10 mouse cellular contexts compared by ENCODE assay signal in the genomic region with DNA sequence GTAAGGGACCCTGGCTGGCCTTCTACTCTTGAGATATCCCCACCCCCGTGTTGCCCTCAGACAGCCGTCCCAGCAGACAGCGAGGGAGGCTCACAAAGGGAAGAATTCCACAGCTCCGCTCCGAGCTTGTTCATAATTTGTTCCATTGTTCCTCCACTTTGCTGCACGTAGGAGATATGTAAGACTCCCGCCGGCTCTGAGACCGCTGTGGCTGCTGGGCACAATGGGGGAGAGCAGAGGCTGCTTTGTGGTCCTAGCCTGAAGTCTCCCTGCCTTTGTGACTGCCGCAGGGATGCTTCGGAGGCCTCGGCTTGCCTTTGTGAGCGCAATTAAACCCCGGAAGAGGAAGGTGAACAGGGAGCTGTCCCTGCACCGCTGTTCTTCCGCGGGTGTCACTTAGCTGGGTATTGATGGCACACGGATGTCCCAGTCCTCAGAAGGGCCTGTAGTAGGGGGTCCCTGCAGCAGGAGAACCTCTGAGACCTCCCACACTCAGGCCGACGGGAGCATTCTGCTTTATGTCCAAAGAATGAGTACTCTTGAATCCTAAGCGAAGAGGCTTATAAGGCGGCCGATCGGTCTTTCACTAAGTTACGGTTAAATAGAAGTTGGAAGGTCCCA.
A peak's percentile ranks its signal among the peaks of the same experiment; 100 is the strongest.
DNase-seq lines count a peak whose midpoint lies in the region; ATAC-seq and TF ChIP-seq lines count a peak whose summit lies in the region.
"Had no signal": no experiment of that assay in that cellular context is flagged by ENCODE, and none has a peak within 500 bp of the region (broad histone marks: within the 10 kb centered on the region; RNA-seq: fewer than 3 reads in every experiment).

No protein-coding gene starts in this region.

- no peak for DNase-seq in heart, postnatal 36 days
- peak; percentile 66 for DNase-seq in embryo, embryonic 9.5 days (ENCODE audit: extremely low spot score)
- DNase-seq in neural tube, embryonic 11.5 days (ENCODE audit: low spot score), result peak; percentile 63
- no peak for DNase-seq in lung, adult 2 months
- DNase-seq in adrenal gland, adult 8-10 months, result no peak
- DNase-seq in natural killer cell, adult 2 months (ENCODE audit: low spot score in 2 of 2), result no peak
- DNase-seq: gastrocnemius, postnatal 14 days had no signal

- no peak for TF ChIP-seq CTCF in lung, adult 2 months (IDR thresholded peaks at IDR 0.05; ENCODE audit: insufficient read depth, low read length)

- no peak for TF ChIP-seq POLR2A in lung, adult 2 months (IDR thresholded peaks at IDR 0.05; ENCODE audit: borderline replicate concordance, extremely low read depth, low read depth, low read length)

- WGBS in heart, embryonic 14.5 days, result 25% methylated on average over 25 of the region's 25 CpGs
- 16% methylated on average over 25 of the region's 25 CpGs for WGBS in hindbrain, embryonic 16.5 days
- 17% methylated on average over 25 of the region's 25 CpGs for WGBS in neural tube, embryonic 11.5 days
- WGBS in lung, adult 2 months, result 29% methylated on average over 25 of the region's 25 CpGs

- peak overlapping the region; percentile 16 to 22; a peak in 2 of 4 replicates for H3K4me3 ChIP-seq in heart, embryonic 14.5 days (ENCODE audit: control insufficient read depth in 1 of 2, insufficient read depth in 1 of 2, low read depth in 1 of 2, low read length in 2 of 2)
- H3K4me3 ChIP-seq in hindbrain, embryonic 16.5 days (ENCODE audit: low read length), result peak overlapping the region; percentile 14
- H3K4me3 ChIP-seq in neural tube, embryonic 11.5 days (ENCODE audit: low read depth, low read length), result no peak overlapping the region
- no peak overlapping the region for H3K4me3 ChIP-seq in lung, adult 2 months (replicated peaks; ENCODE audit: extremely low read depth, low read depth, low read length)
- H3K4me3 ChIP-seq: liver, embryonic 15.5 days had no signal

- H3K9me3 ChIP-seq in heart, embryonic 14.5 days (ENCODE audit: control insufficient read depth, low read length), result no peaks in the 10 kb centered on the region
- no peaks in the 10 kb centered on the region for H3K9me3 ChIP-seq in hindbrain, embryonic 16.5 days (ENCODE audit: control insufficient read depth, low read length)
- no peaks in the 10 kb centered on the region for H3K9me3 ChIP-seq in neural tube, embryonic 11.5 days (ENCODE audit: control insufficient read depth, low read length)
- H3K9me3 ChIP-seq: liver, embryonic 15.5 days had no signal

- H3K4me1 ChIP-seq in heart, embryonic 14.5 days (ENCODE audit: control insufficient read depth in 2 of 2, insufficient read depth in 2 of 2, low read length in 2 of 2), result peaks cover 0 to 4% of the 10 kb centered on the region in 2 experiments; a peak in 2 of 4 replicates
- H3K4me1 ChIP-seq in hindbrain, embryonic 16.5 days (ENCODE audit: control insufficient read depth, insufficient read depth, low read depth, low read length), result 0 out of 2 replicates have a peak, but pooled peaks cover 5% of the 10 kb centered on the region
- peaks cover 7% of the 10 kb centered on the region; the same call in 1 of the 2 replicates for H3K4me1 ChIP-seq in neural tube, embryonic 11.5 days (ENCODE audit: control insufficient read depth, insufficient read depth, low read length)
- no peaks in the 10 kb centered on the region for H3K4me1 ChIP-seq in lung, adult 2 months (ENCODE audit: control insufficient read depth, insufficient read depth, low read length)
- H3K4me1 ChIP-seq: liver, embryonic 15.5 days had no signal

- ATAC-seq in heart, embryonic 14.5 days (ENCODE audit: insufficient number of reproducible peaks, insufficient read depth, low FRiP score, low read depth), result no peak
- ATAC-seq in hindbrain, embryonic 16.5 days, result no peak
- ATAC-seq in neural tube, embryonic 11.5 days (ENCODE audit: insufficient read depth, low FRiP score, low TSS enrichment), result no peak

- peaks cover 19% of the 10 kb centered on the region for H3K27me3 ChIP-seq in heart, embryonic 14.5 days (ENCODE audit: control insufficient read depth, insufficient read depth, low read length)
- H3K27me3 ChIP-seq in hindbrain, embryonic 16.5 days (replicated peaks; ENCODE audit: control insufficient read depth, insufficient read depth, low read length), result peaks cover 2% of the 10 kb centered on the region
- H3K27me3 ChIP-seq in neural tube, embryonic 11.5 days (ENCODE audit: control insufficient read depth, insufficient read depth, low read length), result 0 out of 2 replicates have a peak, but pooled peaks cover 8% of the 10 kb centered on the region

- H3K4me2 ChIP-seq in heart, embryonic 14.5 days (ENCODE audit: low read length), result peak overlapping the region; percentile 61
- peak overlapping the region; percentile 49 for H3K4me2 ChIP-seq in hindbrain, embryonic 16.5 days (ENCODE audit: low read length)
- peak overlapping the region; percentile 32 for H3K4me2 ChIP-seq in neural tube, embryonic 11.5 days (ENCODE audit: low read depth)
- H3K4me2 ChIP-seq: liver, embryonic 15.5 days had no signal

- peak overlapping the region; percentile 46 for H3K9ac ChIP-seq in heart, embryonic 14.5 days (ENCODE audit: low read length)
- peak overlapping the region; percentile 28; the same call in 1 of the 2 replicates for H3K9ac ChIP-seq in hindbrain, embryonic 16.5 days (ENCODE audit: low read depth, low read length)
- peak overlapping the region; percentile 54 for H3K9ac ChIP-seq in neural tube, embryonic 11.5 days (ENCODE audit: low read length)
- H3K9ac ChIP-seq: liver, embryonic 15.5 days had no signal

- intact Hi-C loops in heart, postnatal 36 days (cut with DNase I), result no loop called here

- H3K36me3 ChIP-seq in heart, embryonic 14.5 days (ENCODE audit: control insufficient read depth, insufficient read depth, low read length), result no peaks in the 10 kb centered on the region
- H3K36me3 ChIP-seq in hindbrain, embryonic 16.5 days (ENCODE audit: control insufficient read depth, insufficient read depth, low read length), result no peaks in the 10 kb centered on the region
- H3K36me3 ChIP-seq in neural tube, embryonic 11.5 days (ENCODE audit: control insufficient read depth, insufficient read depth, low read length), result no peaks in the 10 kb centered on the region
- H3K36me3 ChIP-seq: liver, embryonic 15.5 days had no signal

- H3K27ac ChIP-seq in heart, embryonic 14.5 days (replicated peaks in 1 of 2; ENCODE audit: control insufficient read depth in 1 of 2, insufficient read depth in 1 of 2, low read depth in 2 of 2, low read length in 2 of 2), result no peak overlapping the region
- H3K27ac ChIP-seq in hindbrain, embryonic 16.5 days (ENCODE audit: low read depth, low read length), result no peak overlapping the region
- H3K27ac ChIP-seq in neural tube, embryonic 11.5 days (ENCODE audit: low read depth, low read length), result no peak overlapping the region; the same call in 1 of the 2 replicates
- H3K27ac ChIP-seq: liver, embryonic 15.5 days had no signal

Comparison
In these comparisons a context has a peak if more than half of its experiments do, and no peak if none do; other contexts are left out.
1. H3K4me3 ChIP-seq: peak in heart, embryonic 14.5 days (2 of 2) and hindbrain, embryonic 16.5 days (single experiment); none in neural tube, embryonic 11.5 days (single experiment) and lung, adult 2 months (single experiment).
2. DNase-seq: peak in embryo, embryonic 9.5 days (single experiment) and neural tube, embryonic 11.5 days (single experiment); none in heart, postnatal 36 days (0 of 2), lung, adult 2 months (single experiment), adrenal gland, adult 8-10 months (single experiment) and natural killer cell, adult 2 months (0 of 2).
3. Peak in every context shown above with its lines, with median percentiles within 50 percentile points of each other: H3K4me2 ChIP-seq and H3K9ac ChIP-seq.